Mouse (Mus musculus): Measurements from ENCODE around the gene Prkn.
A peak's percentile ranks its signal among the peaks of the same experiment; 100 is the strongest.
"Not testable (repeated sequence)": the region's sequence is repeated elsewhere in the genome, so short reads cannot be mapped to it uniquely, and the experiment has no call there.

Gene Prkn

GRCm38 (mm10) chr17:11127217-11127616 is 287.0 kb downstream of the Prkn start:
- DNase-seq (ENCODE audit: extremely low spot score, low spot score), result no peak

- DNase-seq (ENCODE audit: extremely low spot score, low spot score), result no peak
Measured at GRCm38 (mm10) chr17:11130919-11131318, 290.7 kb downstream of the Prkn start.

GRCm38 (mm10) chr17:11142321-11142720 is 302.1 kb downstream of the Prkn start:
- no peak for DNase-seq (ENCODE audit: extremely low spot score, low spot score)

GRCm38 (mm10) chr17:11156119-11156518 is 315.9 kb downstream of the Prkn start:
- no peak for DNase-seq (ENCODE audit: extremely low spot score, low spot score)

GRCm38 (mm10) chr17:11157536-11157935 is 317.4 kb downstream of the Prkn start:
- DNase-seq (ENCODE audit: extremely low spot score, low spot score), result no peak

GRCm38 (mm10) chr17:11161436-11161835 is 321.3 kb downstream of the Prkn start:
- no peak for DNase-seq (ENCODE audit: extremely low spot score, low spot score)

- no peak for DNase-seq (ENCODE audit: extremely low spot score, low spot score)
Measured at GRCm38 (mm10) chr17:11162770-11163169, 322.6 kb downstream of the Prkn start.

GRCm38 (mm10) chr17:11187356-11187755 is 347.2 kb downstream of the Prkn start:
- no peak for DNase-seq (ENCODE audit: extremely low spot score, low spot score)

- DNase-seq (ENCODE audit: extremely low spot score, low spot score), result no peak
Measured at GRCm38 (mm10) chr17:11188494-11188893, 348.3 kb downstream of the Prkn start.

GRCm38 (mm10) chr17:11190306-11190705 is 350.1 kb downstream of the Prkn start:
- DNase-seq (ENCODE audit: extremely low spot score, low spot score), result no peak

- no peak for DNase-seq (ENCODE audit: extremely low spot score, low spot score)
Measured at GRCm38 (mm10) chr17:11198134-11198533, 357.9 kb downstream of the Prkn start.

GRCm38 (mm10) chr17:11209063-11209462 is 368.9 kb downstream of the Prkn start:
- not testable (repeated sequence) for DNase-seq (ENCODE audit: extremely low spot score, low spot score)

GRCm38 (mm10) chr17:11211006-11211405 is 370.8 kb downstream of the Prkn start:
- DNase-seq (ENCODE audit: extremely low spot score, low spot score), result no peak

GRCm38 (mm10) chr17:11211591-11211990 is 371.4 kb downstream of the Prkn start:
- DNase-seq (ENCODE audit: extremely low spot score, low spot score), result no peak

- DNase-seq (ENCODE audit: extremely low spot score, low spot score), result no peak
Measured at GRCm38 (mm10) chr17:11213689-11214088, 373.5 kb downstream of the Prkn start.

GRCm38 (mm10) chr17:11229011-11229410 is 388.8 kb downstream of the Prkn start:
- DNase-seq (ENCODE audit: extremely low spot score, low spot score), result no peak

GRCm38 (mm10) chr17:11229426-11229825 is 389.2 kb downstream of the Prkn start:
- DNase-seq (ENCODE audit: extremely low spot score, low spot score), result no peak

GRCm38 (mm10) chr17:11230604-11231395 is 390.6 kb downstream of the Prkn start:
- no peak for DNase-seq (ENCODE audit: extremely low spot score, low spot score)

GRCm38 (mm10) chr17:11235273-11235672 is 395.1 kb downstream of the Prkn start:
- no peak for DNase-seq (ENCODE audit: extremely low spot score, low spot score)

- no peak for DNase-seq (ENCODE audit: extremely low spot score, low spot score)
Measured at GRCm38 (mm10) chr17:11245040-11245439, 404.9 kb downstream of the Prkn start.

- DNase-seq (ENCODE audit: extremely low spot score, low spot score), result no peak
Measured at GRCm38 (mm10) chr17:11249216-11249615, 409.0 kb downstream of the Prkn start.

GRCm38 (mm10) chr17:11260663-11261062 is 420.5 kb downstream of the Prkn start:
- peak; percentile 24 for DNase-seq (ENCODE audit: extremely low spot score, low spot score)

- DNase-seq (ENCODE audit: extremely low spot score, low spot score), result no peak
Measured at GRCm38 (mm10) chr17:11261679-11262078, 421.5 kb downstream of the Prkn start.
